Mouse (Mus musculus) megakaryocyte, embryonic 14.5 days (primary cell): ENCODE data around the gene Irgc1.

ENCODE experiments used
- FLI1 ChIP-seq: IDR thresholded peaks from 2 replicates; pipeline ENCODE4 v1.6.1; 2012; ENCODE audit warnings: low read length, inconsistent platforms, mixed read lengths
- GATA1 ChIP-seq: IDR thresholded peaks from 3 replicates; pipeline ENCODE4 v1.6.1; 2012; ENCODE audit warnings: mixed read lengths, low read length, inconsistent platforms, borderline replicate concordance

- no peak for TF ChIP-seq GATA1
- TF ChIP-seq FLI1: no peak
Measured at GRCm38 (mm10) chr7:24439191-24439590, 12.9 kb downstream of the Irgc1 start.
